Mouse (Mus musculus) adrenal gland, postnatal 4 days (tissue): ENCODE results near the gene Rbfox1. TPM values are rescaled to one million over a fixed set of nuclear protein-coding genes. Genes with fewer than 3 reads are reported as not detected.

Experiments
- DNase-seq, 2 experiments: peaks; one replicate each; pipeline ENCODE4 v3.0.0; 2021 to 2022; ENCODE audit warnings: low spot score in 2 of 2, mixed read lengths in 2 of 2
- total RNA-seq, 2 experiments: library from RNA; stranded (reverse); gene quantifications; 2 replicates each; pipeline ENCODE4 v1.2.3; 2021

The Rbfox1 gene
- total RNA-seq, 2 experiments from 2014 or later = 9.7 to 10.4 TPM

DNA sequence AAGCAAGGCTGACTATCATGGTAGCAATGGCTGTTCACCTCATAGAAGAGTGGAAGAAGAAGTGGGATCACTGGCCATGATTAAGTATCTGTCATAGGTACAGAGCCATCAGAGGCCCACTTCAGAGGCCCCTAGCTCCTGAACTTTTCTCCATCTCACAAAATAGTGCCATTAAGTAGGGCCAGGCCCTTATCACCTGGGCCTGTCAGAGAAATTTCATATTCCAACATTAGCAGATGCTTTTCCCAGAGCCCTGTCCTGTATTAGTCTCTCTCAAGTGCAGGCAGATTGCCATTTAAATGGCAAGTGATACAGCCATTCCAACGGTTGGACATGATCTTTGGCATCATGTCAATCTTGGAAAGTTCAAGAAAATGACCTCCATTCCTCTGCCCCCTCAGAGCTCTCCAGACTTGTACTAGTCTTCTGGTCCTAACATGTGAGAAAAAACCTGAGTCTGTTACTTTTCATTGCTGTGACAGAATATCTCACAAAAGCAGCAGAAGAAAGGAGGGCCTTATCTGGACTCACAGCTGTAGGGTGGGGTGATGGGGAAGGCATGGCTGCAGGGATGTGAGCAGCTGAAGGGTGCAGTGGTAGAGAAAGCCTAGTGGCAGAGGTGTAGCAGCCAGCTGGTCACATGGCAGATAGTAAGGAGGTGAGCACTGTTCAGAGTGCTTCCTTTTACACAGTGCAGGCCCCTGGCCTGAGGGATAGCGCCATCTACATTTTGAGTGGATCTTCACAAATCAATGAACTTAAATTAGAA, 210.6 kb downstream of the Rbfox1 start:
- no peak for DNase-seq

- no peak for DNase-seq
Observed at GRCm38 (mm10) chr16:6097244-6098040, 212.3 kb downstream of the Rbfox1 start.

GRCm38 (mm10) chr16:6098116-6098515, 213.0 kb downstream of the Rbfox1 start:
- no peak for DNase-seq

GRCm38 (mm10) chr16:6099598-6099997, 214.4 kb downstream of the Rbfox1 start:
- no peak for DNase-seq

- no peak for DNase-seq
Observed at GRCm38 (mm10) chr16:6100421-6100877, 215.3 kb downstream of the Rbfox1 start.

DNA sequence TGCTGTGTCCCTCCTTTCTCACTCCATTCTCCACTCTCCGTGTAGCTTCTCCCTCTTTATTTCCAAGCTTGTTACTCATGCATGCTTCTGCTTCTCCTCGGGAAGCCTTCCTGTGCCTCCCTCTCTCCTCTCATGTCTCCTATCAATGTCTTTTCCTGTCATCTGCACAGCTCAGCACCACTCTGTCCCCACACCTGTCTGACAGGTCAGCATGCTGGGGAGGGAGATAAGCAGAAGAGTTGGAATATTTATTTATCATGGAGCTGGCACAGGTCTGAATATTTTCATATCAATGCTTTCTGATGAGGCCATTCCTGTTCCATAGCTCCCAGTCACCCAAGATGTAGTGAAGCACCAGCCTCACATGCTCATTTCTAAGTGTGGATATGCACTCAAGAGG, 218.6 kb downstream of the Rbfox1 start:
- DNase-seq = no peak

- no peak for DNase-seq
Observed at GRCm38 (mm10) chr16:6110121-6110520, 225.0 kb downstream of the Rbfox1 start.

- DNase-seq = no peak
Observed at GRCm38 (mm10) chr16:6113836-6114475, 228.8 kb downstream of the Rbfox1 start.

- DNase-seq = no peak
Observed at GRCm38 (mm10) chr16:6119472-6119871, 234.3 kb downstream of the Rbfox1 start.

DNA sequence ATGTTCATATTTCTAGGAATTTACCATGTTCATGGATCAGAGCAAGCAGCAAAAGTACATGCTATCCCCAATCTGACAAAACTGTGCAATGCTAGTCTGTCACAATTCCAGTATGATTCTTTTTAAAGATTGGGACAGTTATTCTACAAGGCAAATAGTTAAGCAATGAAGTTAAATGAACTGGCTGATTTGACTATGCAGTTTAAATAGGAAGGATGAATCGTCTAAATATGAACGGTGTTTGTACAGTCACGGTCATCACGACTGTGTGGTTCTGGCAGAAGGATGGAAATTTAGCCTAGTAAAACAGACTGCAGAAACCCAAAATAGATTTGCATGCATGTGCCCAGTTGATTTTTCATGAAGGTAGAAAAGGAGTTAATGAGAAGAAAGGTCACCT, 236.1 kb downstream of the Rbfox1 start:
- no peak for DNase-seq

DNA sequence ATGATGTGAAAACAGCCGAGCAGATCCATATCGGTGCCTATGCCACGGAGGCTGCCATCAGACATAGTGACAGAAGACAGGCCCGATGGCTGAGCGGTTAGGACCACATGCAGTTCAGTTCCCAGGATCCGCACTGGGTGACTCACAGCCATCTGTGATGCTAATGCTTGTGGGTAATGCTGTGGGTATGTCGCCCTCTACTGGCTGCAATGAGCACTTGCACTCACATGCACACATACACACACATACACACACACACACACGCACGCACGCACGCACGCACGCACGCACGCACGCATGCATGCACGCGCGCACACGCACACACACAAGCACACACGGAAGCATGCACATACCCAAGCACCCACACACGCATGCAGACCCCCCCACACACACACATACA, 237.7 kb downstream of the Rbfox1 start:
- no peak for DNase-seq

DNA sequence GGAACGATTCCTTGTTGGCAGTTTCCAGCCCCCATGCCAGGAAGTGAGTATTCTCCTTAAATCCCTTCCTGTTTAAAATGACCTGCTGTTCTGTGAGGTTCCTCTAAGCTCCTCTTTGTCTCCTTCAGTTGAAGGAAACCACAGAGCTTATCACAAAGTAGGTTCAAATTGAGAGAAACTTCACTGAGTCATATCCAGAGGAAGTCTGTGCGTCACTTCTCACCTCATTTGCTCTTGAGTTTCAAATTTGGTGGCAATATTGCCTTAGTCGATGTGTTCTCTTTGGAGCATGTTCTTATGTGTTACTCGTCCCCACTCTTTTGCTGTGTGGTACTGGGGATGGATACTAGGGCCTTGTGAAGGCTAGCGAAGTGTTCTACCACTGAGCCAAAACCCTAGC, 243.2 kb downstream of the Rbfox1 start:
- no peak for DNase-seq

- DNase-seq = no peak
Observed at GRCm38 (mm10) chr16:6135016-6135415, 249.9 kb downstream of the Rbfox1 start.

GRCm38 (mm10) chr16:6139432-6139831, 254.3 kb downstream of the Rbfox1 start:
- no peak for DNase-seq

DNA sequence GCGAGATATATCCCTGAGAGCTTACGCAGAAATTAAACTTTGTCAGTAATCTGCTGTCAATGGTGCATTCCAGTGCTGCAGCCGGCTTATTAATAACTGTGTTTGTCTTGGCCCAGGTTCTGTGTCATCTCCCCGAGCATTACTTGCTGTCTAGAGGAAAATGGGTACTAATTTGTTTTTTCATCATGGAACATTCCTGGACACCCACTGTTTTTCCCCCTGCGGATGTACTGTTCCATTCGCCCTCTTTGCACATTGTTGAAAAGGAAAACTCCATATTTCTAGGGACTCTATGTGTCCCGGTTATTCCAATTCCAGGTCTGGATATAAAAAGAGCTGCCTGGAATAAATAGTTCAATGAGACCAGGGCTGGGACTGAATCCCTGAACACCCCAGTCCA, 262.8 kb downstream of the Rbfox1 start:
- no peak for DNase-seq

DNA sequence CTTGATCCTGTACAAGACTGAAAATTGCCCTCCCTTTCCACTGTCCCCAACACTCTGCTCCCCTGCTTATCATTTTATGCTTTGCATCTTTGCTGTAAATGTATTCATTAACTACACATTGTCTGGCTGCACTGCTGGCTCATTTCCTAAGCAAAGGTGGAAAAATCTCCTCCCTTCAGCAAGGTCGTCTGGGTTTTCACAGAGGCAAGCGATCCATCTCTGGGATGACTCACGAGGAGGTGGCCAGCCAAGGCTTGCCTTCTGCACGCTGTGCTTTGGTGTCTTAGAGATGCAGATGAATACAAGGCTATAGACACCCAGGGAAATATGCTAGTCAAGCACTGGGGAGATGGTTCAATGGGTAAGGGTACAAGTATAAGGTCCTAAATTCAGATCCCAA, 264.2 kb downstream of the Rbfox1 start:
- DNase-seq = no peak

DNA sequence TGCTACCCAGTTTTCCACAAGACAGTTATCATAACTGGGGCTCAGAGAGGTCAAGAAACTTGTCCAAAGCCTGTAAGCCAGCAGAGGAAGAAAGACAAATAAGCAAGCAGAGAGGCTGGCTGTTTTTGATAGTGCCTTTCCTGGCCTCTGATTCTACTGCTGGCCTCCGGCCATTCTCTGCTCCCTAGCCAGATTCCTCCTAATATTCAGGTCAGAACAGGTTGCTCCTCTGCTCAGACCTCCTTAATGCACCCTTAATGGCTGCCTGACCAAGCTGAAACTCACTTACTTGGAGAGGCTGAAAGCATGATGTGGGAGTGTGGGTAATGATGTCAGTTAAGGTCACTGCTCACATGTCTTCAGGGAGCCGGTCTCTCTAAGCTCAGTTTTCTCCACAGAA, 270.4 kb downstream of the Rbfox1 start:
- DNase-seq = no peak

- no peak for DNase-seq
Observed at GRCm38 (mm10) chr16:6164476-6164875, 279.3 kb downstream of the Rbfox1 start.

- DNase-seq = no peak
Observed at GRCm38 (mm10) chr16:6169346-6169745, 284.2 kb downstream of the Rbfox1 start.

- DNase-seq = no peak
Observed at GRCm38 (mm10) chr16:6180819-6181218, 295.7 kb downstream of the Rbfox1 start.

DNA sequence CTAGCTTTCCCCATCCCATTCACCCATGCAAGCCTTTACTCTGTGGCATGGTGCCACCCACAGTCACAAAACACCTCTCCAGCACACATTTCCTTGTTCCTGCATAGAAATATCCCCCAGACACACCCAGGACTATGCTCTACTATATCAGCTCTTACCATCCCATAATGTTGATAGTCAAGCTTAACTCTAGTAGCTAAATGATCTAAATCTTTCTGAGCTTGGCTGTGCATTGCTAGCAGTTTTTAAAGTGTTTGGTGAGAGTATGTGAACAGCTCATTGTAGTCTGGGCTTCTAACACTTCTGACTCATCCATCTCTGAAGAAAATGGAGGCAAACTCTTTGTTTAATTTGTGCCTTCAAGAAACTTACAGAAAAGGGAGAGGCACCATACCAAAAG, 297.2 kb downstream of the Rbfox1 start:
- DNase-seq = no peak

- DNase-seq = no peak
Observed at GRCm38 (mm10) chr16:6192358-6192757, 307.2 kb downstream of the Rbfox1 start.
